Mouse (Mus musculus): ENCODE measurements around the gene Cd53. TPM values are rescaled to one million over a fixed set of nuclear protein-coding genes. Genes with fewer than 3 reads are reported as not detected.

The Cd53 gene
- 3.1 and 3.3 TPM in 2 replicates for polyA plus RNA-seq (2012; rRNA removed)

GRCm38 (mm10) chr3:106789930-106790329 is at the start of gene Cd53:
Gene Cd53 (minus strand): TSS chr3:106790149.
- no peaks in the 10 kb centered on the region for H3K27me3 ChIP-seq (ENCODE audit: control insufficient read depth, insufficient read depth, low read length)
- WGBS, result 83% methylated on average over 2 of the region's 2 CpGs
- no peak for DNase-seq

GRCm38 (mm10) chr3:106832107-106832506 is 42.2 kb upstream of the Cd53 start:
- Histone ChIP-seq H3K4me3 (replicated peaks; ENCODE audit: insufficient read depth, low read depth, low read length) (no peak overlapping the region), H3K4me1 (ENCODE audit: control insufficient read depth, insufficient read depth, low read length) (no peaks in the 10 kb centered on the region), H3K27ac (ENCODE audit: insufficient read depth, low read length) (no peak overlapping the region), H3K27me3 (ENCODE audit: control insufficient read depth, insufficient read depth, low read length) (no peaks in the 10 kb centered on the region)
- no peak for TF ChIP-seq CTCF (IDR thresholded peaks at IDR 0.05; ENCODE audit: borderline replicate concordance, insufficient read depth, low read depth, low read length)
- TF ChIP-seq POLR2A (IDR thresholded peaks at IDR 0.05; ENCODE audit: borderline replicate concordance, insufficient read depth, low read length), result no peak
- 59% methylated on average over 1 of the region's 1 CpGs for WGBS
- no peak for DNase-seq

More at GRCm38 (mm10) chr3:106789930-106790329, at the start of gene Cd53:
- TF ChIP-seq CTCF (IDR thresholded peaks at IDR 0.05; ENCODE audit: borderline replicate concordance, insufficient read depth, low read depth, low read length) (no peak), POLR2A (IDR thresholded peaks at IDR 0.05; ENCODE audit: borderline replicate concordance, insufficient read depth, low read length) (no peak)
- no peaks in the 10 kb centered on the region for H3K4me1 ChIP-seq (ENCODE audit: control insufficient read depth, insufficient read depth, low read length)
- H3K4me3 ChIP-seq (replicated peaks; ENCODE audit: insufficient read depth, low read depth, low read length), result no peak within 1 kb of the TSS
- H3K27ac ChIP-seq (ENCODE audit: insufficient read depth, low read length), result no peak within 1 kb of the TSS

GRCm38 (mm10) chr3:106826187-106826586 is 36.2 kb upstream of the Cd53 start, which contains the start of gene Olfr266:
Gene Olfr266 (minus strand): TSS chr3:106826287.
- no peaks in the 10 kb centered on the region for H3K4me1 ChIP-seq (ENCODE audit: control insufficient read depth, insufficient read depth, low read length)
- 83% methylated on average over 1 of the region's 1 CpGs for WGBS
- no peak for TF ChIP-seq CTCF (IDR thresholded peaks at IDR 0.05; ENCODE audit: borderline replicate concordance, insufficient read depth, low read depth, low read length)
- no peak for DNase-seq
- no peak within 1 kb of the TSS for H3K27ac ChIP-seq (ENCODE audit: insufficient read depth, low read length)
- H3K27me3 ChIP-seq (ENCODE audit: control insufficient read depth, insufficient read depth, low read length), result no peaks in the 10 kb centered on the region
- no peak within 1 kb of the TSS for H3K4me3 ChIP-seq (replicated peaks; ENCODE audit: insufficient read depth, low read depth, low read length)

DNA sequence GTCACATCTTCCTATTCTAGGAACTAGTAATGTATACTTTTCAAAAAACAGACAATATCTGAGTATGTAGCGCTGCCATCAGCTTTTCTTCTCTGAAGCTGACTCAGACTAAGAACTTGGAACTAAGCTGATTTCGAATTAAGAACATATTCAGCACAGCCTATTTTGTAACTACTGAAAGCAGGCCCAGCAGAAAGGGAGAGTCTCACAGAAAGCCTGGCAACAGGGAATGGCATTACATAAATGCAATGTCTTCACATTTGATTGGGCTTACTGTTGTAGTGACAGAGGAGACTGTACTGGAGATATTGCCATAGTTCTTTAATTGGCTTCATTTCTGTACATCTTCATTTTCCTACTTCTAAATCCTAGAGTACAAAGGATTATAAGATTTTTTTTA is 27.7 kb upstream of the Cd53 start:
- TF ChIP-seq POLR2A (IDR thresholded peaks at IDR 0.05; ENCODE audit: borderline replicate concordance, insufficient read depth, low read length) (no peak), CTCF (IDR thresholded peaks at IDR 0.05; ENCODE audit: borderline replicate concordance, insufficient read depth, low read depth, low read length) (no peak)
- no peaks in the 10 kb centered on the region for H3K4me1 ChIP-seq (ENCODE audit: control insufficient read depth, insufficient read depth, low read length)
- H3K27me3 ChIP-seq (ENCODE audit: control insufficient read depth, insufficient read depth, low read length), result no peaks in the 10 kb centered on the region
- no peak overlapping the region for H3K4me3 ChIP-seq (replicated peaks; ENCODE audit: insufficient read depth, low read depth, low read length)
- H3K27ac ChIP-seq (ENCODE audit: insufficient read depth, low read length), result no peak overlapping the region
- 78% methylated on average over 2 of the region's 2 CpGs for WGBS
- no peak for DNase-seq

- 51% methylated on average over 2 of the region's 2 CpGs for WGBS
- no peak for TF ChIP-seq CTCF (IDR thresholded peaks at IDR 0.05; ENCODE audit: borderline replicate concordance, insufficient read depth, low read depth, low read length)
- TF ChIP-seq POLR2A (IDR thresholded peaks at IDR 0.05; ENCODE audit: borderline replicate concordance, insufficient read depth, low read length), result no peak
- no peak for DNase-seq
- H3K4me3 ChIP-seq (replicated peaks; ENCODE audit: insufficient read depth, low read depth, low read length), result no peak overlapping the region
- H3K4me1 ChIP-seq (ENCODE audit: control insufficient read depth, insufficient read depth, low read length), result no peaks in the 10 kb centered on the region
- no peak overlapping the region for H3K27ac ChIP-seq (ENCODE audit: insufficient read depth, low read length)
- no peaks in the 10 kb centered on the region for H3K27me3 ChIP-seq (ENCODE audit: control insufficient read depth, insufficient read depth, low read length)
Measured at GRCm38 (mm10) chr3:106808972-106809695, 19.2 kb upstream of the Cd53 start.

DNA sequence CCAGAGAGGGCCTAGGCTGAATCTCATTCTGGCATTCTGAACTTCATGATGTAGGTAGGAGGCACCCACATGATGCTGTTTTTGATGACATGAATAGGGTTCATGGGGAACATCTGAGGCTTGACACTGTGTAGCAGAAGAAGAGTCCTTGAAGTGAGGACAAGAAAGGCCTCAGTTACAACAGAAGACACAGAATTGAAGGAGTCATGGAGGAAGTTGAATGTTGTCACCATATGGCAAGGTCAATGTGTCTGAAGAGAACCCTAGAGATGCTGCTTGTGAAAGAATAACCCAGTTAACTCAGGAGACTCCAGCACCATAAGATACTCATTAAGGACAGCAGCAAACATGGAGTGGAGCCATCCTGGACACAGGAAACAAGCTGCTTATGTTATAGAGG is 8.1 kb upstream of the Cd53 start:
- no peak overlapping the region for H3K4me3 ChIP-seq (replicated peaks; ENCODE audit: insufficient read depth, low read depth, low read length)
- H3K4me1 ChIP-seq (ENCODE audit: control insufficient read depth, insufficient read depth, low read length), result no peaks in the 10 kb centered on the region
- no peak for DNase-seq
- H3K27me3 ChIP-seq (ENCODE audit: control insufficient read depth, insufficient read depth, low read length), result no peaks in the 10 kb centered on the region
- H3K27ac ChIP-seq (ENCODE audit: insufficient read depth, low read length), result no peak overlapping the region
- TF ChIP-seq CTCF (IDR thresholded peaks at IDR 0.05; ENCODE audit: borderline replicate concordance, insufficient read depth, low read depth, low read length) (no peak), POLR2A (IDR thresholded peaks at IDR 0.05; ENCODE audit: borderline replicate concordance, insufficient read depth, low read length) (no peak)

GRCm38 (mm10) chr3:106788440-106788887 is 1.5 kb downstream of the Cd53 start:
- Histone ChIP-seq H3K4me3 (replicated peaks; ENCODE audit: insufficient read depth, low read depth, low read length) (no peak overlapping the region), H3K4me1 (ENCODE audit: control insufficient read depth, insufficient read depth, low read length) (no peaks in the 10 kb centered on the region), H3K27me3 (ENCODE audit: control insufficient read depth, insufficient read depth, low read length) (no peaks in the 10 kb centered on the region), H3K27ac (ENCODE audit: insufficient read depth, low read length) (no peak overlapping the region)
- TF ChIP-seq CTCF (IDR thresholded peaks at IDR 0.05; ENCODE audit: borderline replicate concordance, insufficient read depth, low read depth, low read length), result no peak
- TF ChIP-seq POLR2A (IDR thresholded peaks at IDR 0.05; ENCODE audit: borderline replicate concordance, insufficient read depth, low read length), result no peak
- DNase-seq, result no peak
- 51% methylated on average over 2 of the region's 2 CpGs for WGBS

- DNase-seq, result no peak
- no peak overlapping the region for H3K4me3 ChIP-seq (replicated peaks; ENCODE audit: insufficient read depth, low read depth, low read length)
- H3K27me3 ChIP-seq (ENCODE audit: control insufficient read depth, insufficient read depth, low read length), result no peaks in the 10 kb centered on the region
- no peaks in the 10 kb centered on the region for H3K4me1 ChIP-seq (ENCODE audit: control insufficient read depth, insufficient read depth, low read length)
- H3K27ac ChIP-seq (ENCODE audit: insufficient read depth, low read length), result no peak overlapping the region
- TF ChIP-seq CTCF (IDR thresholded peaks at IDR 0.05; ENCODE audit: borderline replicate concordance, insufficient read depth, low read depth, low read length) (no peak), POLR2A (IDR thresholded peaks at IDR 0.05; ENCODE audit: borderline replicate concordance, insufficient read depth, low read length) (no peak)
Measured at GRCm38 (mm10) chr3:106787972-106788371, 2.0 kb downstream of the Cd53 start.

All from cerebellum, adult 2 months (tissue).